Mouse (Mus musculus): Measurements from ENCODE around the gene Dna2.

DNA sequence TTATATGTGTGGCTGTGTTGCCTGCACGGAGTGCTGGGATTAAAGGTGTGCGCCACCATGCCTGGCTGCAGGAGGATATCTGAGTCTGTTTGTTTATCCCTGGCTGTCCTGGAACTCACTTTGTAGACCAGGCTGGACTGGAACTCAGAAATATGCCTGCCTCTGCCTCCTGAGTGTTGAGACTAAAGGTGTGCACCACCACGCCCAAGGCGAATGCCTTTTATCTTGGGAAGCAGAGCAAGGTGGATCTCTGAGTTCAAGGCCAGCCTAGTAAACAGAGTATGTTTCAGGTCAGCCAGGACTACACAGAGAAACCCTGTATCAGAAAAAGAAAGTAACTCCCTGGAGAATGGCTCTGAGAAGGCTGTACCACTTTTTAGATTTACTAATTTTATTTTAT is 46.7 kb upstream of the Dna2 start:
- no peak for TF ChIP-seq E2F4 (IDR thresholded peaks at IDR 0.05; ENCODE audit: insufficient read depth)
- TF ChIP-seq CEBPB (IDR thresholded peaks at IDR 0.05; ENCODE audit: insufficient read depth, poor library complexity, severe bottlenecking) = no peak
- TF ChIP-seq USF1 (IDR thresholded peaks at IDR 0.05; ENCODE audit: low read depth) = no peak
- TF ChIP-seq POLR2A (IDR thresholded peaks at IDR 0.05; ENCODE audit: insufficient read length, low read depth) = no peak
- no peak for TF ChIP-seq TCF12 (IDR thresholded peaks at IDR 0.05; ENCODE audit: insufficient read depth, poor library complexity, severe bottlenecking)
